Mouse (Mus musculus): Measurements from ENCODE around the gene Smarca1.

Smarca1 gene

DNA sequence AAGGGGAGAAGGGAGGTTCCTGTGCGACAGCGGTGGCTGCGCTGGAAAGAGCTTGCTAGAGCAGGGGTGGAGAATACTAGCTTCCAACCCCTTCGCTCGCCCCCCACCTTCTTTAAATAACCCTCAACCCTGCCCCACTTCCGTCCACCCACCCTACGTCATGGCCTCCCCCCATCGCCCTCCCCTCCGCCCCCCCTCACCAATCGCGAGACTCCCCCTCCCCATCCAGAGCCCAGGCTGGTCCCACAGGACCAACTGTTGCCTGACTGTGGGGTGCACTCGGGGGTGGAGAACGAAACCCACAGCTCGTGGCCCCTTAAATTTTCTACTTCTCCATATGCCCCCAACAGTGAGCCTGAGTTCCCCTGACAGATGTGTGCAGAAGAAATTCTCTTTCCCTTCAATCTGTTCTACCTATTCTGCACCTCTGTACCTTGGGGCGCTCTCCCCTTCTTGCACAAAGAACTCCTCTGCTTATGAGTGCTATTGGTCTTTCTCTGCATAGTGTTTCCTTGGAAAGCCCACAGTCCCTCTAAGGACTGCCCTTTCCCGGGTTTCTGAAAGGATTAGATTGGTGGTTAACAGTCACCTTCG lies at the start of gene Smarca1:
TSS of gene Smarca1 (minus strand) at position 544 of the 594 bp plus-strand sequence.
- DNase-seq (ENCODE audit: low read depth), result no peak

DNA sequence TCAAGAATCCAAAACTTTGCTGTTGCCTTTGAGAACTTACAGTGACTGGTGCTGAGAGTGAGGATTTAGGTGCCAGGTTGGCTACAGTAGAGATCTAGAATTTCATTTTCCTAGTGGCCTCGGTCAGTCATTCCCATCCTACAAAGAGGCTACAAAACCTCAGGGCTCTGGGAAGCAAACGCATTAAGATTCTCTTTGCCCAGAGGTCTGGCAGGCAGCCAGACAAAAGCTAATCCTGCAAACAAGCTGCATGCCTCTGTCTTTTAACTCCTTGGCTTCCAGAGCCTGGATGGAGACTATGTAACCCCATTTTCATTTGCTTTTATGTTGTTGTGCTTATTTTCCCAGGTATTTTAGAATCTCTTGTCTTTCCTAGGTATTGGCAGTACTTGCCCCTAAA lies 45.0 kb upstream of the Smarca1 start:
- DNase-seq (ENCODE audit: low read depth), result no peak

- no peak for DNase-seq (ENCODE audit: low read depth)
Measured at GRCm38 (mm10) chrX:47936885-47937284, 44.1 kb upstream of the Smarca1 start.

DNA sequence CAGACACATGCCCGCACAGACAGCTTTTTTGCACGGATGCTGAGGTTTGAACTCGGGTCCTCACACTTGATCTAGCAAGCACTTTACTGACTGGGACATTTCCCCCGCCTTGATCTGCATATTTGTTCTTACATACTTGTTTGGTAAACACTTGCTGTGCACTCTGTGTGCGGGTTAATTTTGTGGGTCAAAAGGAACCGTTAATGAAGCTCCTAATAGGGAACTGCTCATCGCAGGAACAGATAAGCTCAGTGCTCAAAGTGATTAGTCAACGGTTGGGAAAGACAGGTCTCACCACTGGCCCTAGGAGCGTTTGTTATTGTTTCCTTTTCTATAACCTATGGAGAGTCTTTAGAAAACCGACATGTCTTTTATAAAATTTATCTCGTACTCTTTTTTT lies 41.6 kb upstream of the Smarca1 start:
- no peak for DNase-seq (ENCODE audit: low read depth)

DNA sequence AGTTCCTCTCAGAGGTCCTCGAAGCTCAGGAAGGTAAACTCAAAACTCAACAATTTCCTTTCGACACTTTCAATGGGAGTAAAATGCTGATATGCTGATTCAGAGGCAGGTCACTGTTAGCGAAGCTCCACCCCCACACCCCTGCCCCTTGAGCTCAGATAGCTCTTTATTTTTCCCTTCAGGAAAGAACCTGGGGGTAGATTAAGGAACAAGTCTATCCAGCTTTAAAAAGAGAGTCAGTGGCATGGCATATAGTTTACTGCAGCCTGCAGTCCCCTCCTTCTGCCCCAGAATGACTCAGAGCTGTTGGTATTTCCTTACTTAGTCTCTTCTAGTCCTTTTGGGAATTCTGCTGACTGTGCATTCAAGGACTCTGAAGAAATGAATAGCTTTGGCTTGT lies 37.7 kb upstream of the Smarca1 start:
- no peak for DNase-seq (ENCODE audit: low read depth)

DNA sequence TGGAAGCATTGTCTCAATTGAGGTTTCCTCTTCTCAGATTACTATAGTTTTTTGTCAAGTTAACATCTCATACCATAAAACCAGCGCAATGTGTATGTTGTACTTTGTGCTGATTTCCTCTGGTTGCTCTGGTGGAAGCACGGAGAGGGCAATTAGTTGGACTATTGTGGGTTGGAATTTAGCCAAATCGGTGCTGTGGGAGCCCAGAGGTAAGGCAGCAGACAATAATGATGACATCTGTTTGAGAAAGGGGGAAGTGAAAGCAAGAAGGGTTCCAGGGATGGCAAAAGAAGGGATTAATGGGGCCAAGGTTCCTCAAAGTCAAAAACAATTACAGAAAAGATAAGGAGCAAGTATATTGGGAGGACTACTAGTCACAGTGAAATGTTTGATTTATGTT lies 35.2 kb upstream of the Smarca1 start:
- no peak for DNase-seq (ENCODE audit: low read depth)

- DNase-seq (ENCODE audit: low read depth), result no peak
Measured at GRCm38 (mm10) chrX:47920541-47920940, 27.8 kb upstream of the Smarca1 start.

- DNase-seq (ENCODE audit: low read depth), result no peak
Measured at GRCm38 (mm10) chrX:47916831-47917230, 24.1 kb upstream of the Smarca1 start.

GRCm38 (mm10) chrX:47913543-47913938 lies 20.8 kb upstream of the Smarca1 start:
- DNase-seq (ENCODE audit: low read depth), result no peak

DNA sequence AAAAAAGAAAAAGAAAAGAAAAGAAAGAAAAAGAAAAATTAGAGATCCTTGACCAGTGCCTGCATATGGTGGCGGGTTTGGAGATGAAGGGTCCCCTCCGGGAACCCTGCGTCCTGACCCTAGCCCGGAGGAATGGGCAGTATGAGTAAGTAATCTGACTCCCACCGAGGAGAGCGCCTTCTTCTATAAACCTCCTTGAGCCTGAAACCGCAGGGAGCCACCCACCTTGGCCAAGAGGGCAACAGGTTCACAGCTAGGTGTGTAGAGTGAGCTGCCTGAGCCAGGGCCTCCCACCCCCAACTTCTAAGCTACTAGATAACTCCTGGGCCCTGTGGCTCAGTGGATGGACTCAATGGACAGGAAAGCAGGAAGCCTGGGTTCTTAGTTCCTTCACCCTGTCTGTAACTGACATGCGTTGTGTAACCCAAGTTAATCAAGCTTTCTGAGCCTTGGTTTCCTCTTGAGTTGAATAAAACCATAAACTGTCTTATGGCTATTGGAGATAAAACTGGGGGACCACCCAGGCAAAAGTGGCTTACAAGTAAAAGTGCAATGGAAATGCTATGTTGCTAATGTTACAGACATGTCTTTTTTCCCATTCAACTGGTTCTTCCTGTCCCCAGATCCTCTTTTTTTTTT lies 20.2 kb upstream of the Smarca1 start:
- no peak for DNase-seq (ENCODE audit: low read depth)

DNA sequence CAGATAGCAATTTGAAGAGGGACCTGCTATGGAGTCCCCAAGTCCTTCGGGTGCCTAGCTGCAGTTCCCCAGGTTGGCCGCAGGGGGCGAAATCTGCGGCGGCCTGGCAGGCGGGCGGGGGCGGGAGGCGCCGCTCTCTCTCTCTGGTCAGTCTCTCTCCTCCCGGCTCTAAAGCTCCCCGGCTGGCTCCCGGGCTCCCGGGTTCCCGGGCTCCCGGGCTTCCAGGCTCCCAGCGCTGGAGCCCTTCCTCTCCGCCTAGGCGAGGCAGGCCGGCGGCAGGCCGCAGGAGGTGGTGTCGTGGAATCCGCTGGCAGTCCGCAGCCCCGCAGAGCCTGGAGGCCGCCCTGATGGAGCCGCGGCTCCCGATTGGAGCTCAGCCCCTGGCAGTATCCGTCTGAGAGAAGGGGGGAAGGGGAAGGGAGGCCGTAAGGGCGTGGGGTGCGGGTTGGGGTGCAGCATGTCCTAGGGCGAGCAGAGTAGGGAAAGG lies 19.6 kb upstream of the Smarca1 start, which contains the start of gene Ocrl:
TSS of gene Ocrl (plus strand) at position 82 of the 487 bp plus-strand sequence.
- DNase-seq (ENCODE audit: low read depth), result no peak

- DNase-seq (ENCODE audit: low read depth), result no peak
Measured at GRCm38 (mm10) chrX:47891907-47892430, 805 bp downstream of the Smarca1 start.

DNA sequence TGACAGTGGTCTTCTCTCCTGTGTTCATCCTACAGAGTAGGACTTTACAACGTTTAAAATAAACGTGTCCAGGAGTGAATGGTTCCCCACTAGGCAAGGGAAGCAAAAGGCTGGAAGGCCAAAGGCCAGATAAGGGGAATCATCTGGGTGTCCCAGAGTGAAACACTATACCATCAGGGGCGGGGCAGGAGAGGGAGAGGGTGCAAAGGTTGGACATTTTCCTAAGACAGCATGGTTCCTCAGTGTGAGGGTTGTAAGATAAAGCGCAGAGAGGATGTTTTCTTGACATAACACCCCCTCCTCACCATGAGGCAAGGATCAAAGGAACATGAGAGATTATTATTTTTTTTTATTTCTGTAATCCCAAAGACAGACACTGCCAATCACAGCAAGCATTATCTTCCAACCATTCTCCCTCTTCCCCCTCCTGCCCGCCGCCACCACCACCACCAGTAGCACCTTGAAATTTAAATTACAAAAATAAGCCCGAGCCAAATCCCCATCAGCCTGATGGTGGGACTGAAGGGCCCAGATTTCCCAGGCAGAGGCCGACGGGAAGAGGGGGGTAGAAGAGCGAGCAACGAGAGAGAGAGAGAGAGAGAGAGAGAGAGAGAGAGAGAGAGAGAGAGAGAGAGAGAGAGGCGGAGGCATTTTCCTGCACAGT lies 1.4 kb downstream of the Smarca1 start:
- no peak for DNase-seq (ENCODE audit: low read depth)

DNA sequence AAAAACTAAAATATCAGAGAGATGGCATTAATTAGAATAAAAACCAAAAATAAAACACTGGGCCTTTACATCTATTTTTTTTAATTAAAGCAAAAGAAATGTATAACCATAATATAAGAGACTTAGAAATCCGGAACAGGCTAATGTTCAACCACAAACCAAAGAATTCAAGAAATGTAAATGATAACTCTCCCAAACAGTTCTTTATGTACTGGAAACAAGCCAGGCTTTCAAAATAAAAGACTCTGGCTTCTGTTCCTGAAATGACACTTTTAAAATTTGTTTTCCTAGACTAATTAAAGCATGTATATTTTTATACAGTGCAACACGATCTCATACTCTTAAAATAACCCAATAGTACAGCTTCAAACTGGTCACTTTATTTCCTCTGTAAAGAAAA lies 5.4 kb downstream of the Smarca1 start:
- DNase-seq (ENCODE audit: low read depth), result no peak

- DNase-seq (ENCODE audit: low read depth), result no peak
Measured at GRCm38 (mm10) chrX:47882813-47883212, 10.0 kb downstream of the Smarca1 start.

- no peak for DNase-seq (ENCODE audit: low read depth)
Measured at GRCm38 (mm10) chrX:47880052-47880451, 12.7 kb downstream of the Smarca1 start.

- no peak for DNase-seq (ENCODE audit: low read depth)
Measured at GRCm38 (mm10) chrX:47858544-47858943, 34.2 kb downstream of the Smarca1 start.

GRCm38 (mm10) chrX:47835835-47836195 lies 57.0 kb downstream of the Smarca1 start:
- no peak for DNase-seq (ENCODE audit: low read depth)

GRCm38 (mm10) chrX:47835098-47835834 lies 57.5 kb downstream of the Smarca1 start:
- no peak for DNase-seq (ENCODE audit: low read depth)

- no peak for DNase-seq (ENCODE audit: low read depth)
Measured at GRCm38 (mm10) chrX:47833431-47833830, 59.3 kb downstream of the Smarca1 start.

GRCm38 (mm10) chrX:47820566-47820965 lies 72.2 kb downstream of the Smarca1 start:
- no peak for DNase-seq (ENCODE audit: low read depth)

- no peak for DNase-seq (ENCODE audit: low read depth)
Measured at GRCm38 (mm10) chrX:47808717-47809116, 84.1 kb downstream of the Smarca1 start.
